Mouse (Mus musculus) spleen, adult 2 months (tissue): ENCODE measurements around the gene Ccnc.

Experiments used
- CTCF ChIP-seq: fragments of 200-500 bp; IDR thresholded peaks from 2 replicates; pipeline ENCODE4 v1.5.1; 2011; ENCODE audit warnings: mild to moderate bottlenecking, inconsistent platforms; ENCODE audit not compliant: insufficient read depth, insufficient read length, insufficient replicate concordance; ENCODE audit errors: extremely low read depth
- POLR2A ChIP-seq: fragments of 200-500 bp; IDR thresholded peaks from 2 replicates; pipeline ENCODE4 v1.6.1; 2011; ENCODE audit warnings: low read depth, low read length, inconsistent platforms

GRCm38 (mm10) chr4:21745723-21746122 lies 18.2 kb downstream of the Ccnc start:
- TF ChIP-seq POLR2A: no peak
- TF ChIP-seq CTCF: no peak
